Mouse (Mus musculus): ENCODE results near the gene Gm49325. TPM values are rescaled to one million over a fixed set of nuclear protein-coding genes. Genes with fewer than 3 reads are reported as not detected.

The Gm49325 gene
- total and polyA plus RNA-seq, 3 experiments, result not detected

DNA sequence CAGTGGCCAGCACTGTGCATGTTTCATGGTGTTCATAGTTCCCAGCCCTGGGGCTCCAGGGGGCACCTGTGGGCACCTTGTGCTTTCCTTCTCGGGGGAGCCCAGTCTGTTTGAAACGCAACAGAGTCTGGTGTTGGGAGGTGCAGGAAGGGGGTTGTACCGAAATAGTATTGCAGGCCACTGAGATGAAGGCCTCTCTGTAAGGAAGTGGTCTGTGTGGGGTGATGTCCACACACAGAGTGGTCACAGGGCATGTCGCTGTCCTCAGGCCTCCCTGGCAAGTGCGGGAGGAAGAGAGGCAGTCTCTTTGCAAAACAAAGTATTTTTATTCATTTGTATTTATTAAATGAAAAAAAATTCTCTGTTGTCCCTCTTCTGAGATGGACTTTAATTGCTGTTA, 39.6 kb downstream of the Gm49325 start:
- ATAC-seq (ENCODE audit: extremely low read depth, insufficient number of reproducible peaks, low FRiP score, poor library complexity, severe bottlenecking) (no peak), DNase-seq (ENCODE audit: low spot score) (no peak)
- H3K4me3 ChIP-seq (ENCODE audit: low read depth, low read length), result no peak overlapping the region
- no peaks in the 10 kb centered on the region for H3K9me3 ChIP-seq (replicated peaks)
- H3K36me3 ChIP-seq (replicated peaks), result peaks cover 76% of the 10 kb centered on the region
- H3K27me3 ChIP-seq (ENCODE audit: insufficient read depth, low read length), result peaks cover 10% of the 10 kb centered on the region; the same call in 1 of the 2 replicates
- peaks cover 2% of the 10 kb centered on the region for H3K4me1 ChIP-seq (ENCODE audit: insufficient read depth, low read depth, low read length)
- TF ChIP-seq CTCF (IDR thresholded peaks at IDR 0.05; ENCODE audit: low read depth, low read length) (no peak), GATA1 (IDR thresholded peaks at IDR 0.05; ENCODE audit: borderline replicate concordance, low read length) (no peak), POLR2AphosphoS5 (IDR thresholded peaks at IDR 0.05; ENCODE audit: insufficient replicate concordance, low read depth, low read length) (no peak), GATA2 (IDR thresholded peaks at IDR 0.05; ENCODE audit: borderline replicate concordance, low read depth, low read length) (no peak), TAL1 (conservative IDR thresholded peaks at IDR 0.05; ENCODE audit: low read depth, low read length) (no peak)

DNA sequence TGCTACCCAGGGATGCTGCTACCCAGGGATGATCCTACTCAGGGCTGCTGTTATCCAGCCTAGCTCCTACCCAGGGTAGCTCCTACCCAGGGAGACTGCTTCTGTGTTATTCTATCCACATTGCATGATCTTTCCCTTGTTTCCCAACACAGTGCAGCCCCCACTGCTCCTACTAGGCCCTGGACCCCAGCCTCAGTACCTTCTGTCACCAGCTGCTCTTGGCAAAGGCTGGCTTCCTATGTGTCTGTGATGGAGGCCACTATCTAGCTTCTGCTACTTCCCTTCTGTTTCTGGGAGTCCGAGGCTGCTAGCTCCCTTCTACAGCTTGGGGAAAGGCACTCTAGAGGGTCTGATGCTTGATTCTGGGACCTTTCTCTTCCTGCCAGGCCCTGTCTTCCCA, 41.5 kb downstream of the Gm49325 start:
- peaks cover 59% of the 10 kb centered on the region for H3K36me3 ChIP-seq (replicated peaks)
- no peaks in the 10 kb centered on the region for H3K9me3 ChIP-seq (replicated peaks)
- H3K4me3 ChIP-seq (ENCODE audit: low read depth, low read length), result no peak overlapping the region
- TF ChIP-seq GATA1 (IDR thresholded peaks at IDR 0.05; ENCODE audit: borderline replicate concordance, low read length), result no peak
- no peak for TF ChIP-seq GATA2 (IDR thresholded peaks at IDR 0.05; ENCODE audit: borderline replicate concordance, low read depth, low read length)
- TF ChIP-seq POLR2AphosphoS5 (IDR thresholded peaks at IDR 0.05; ENCODE audit: insufficient replicate concordance, low read depth, low read length), result no peak
- no peak for TF ChIP-seq CTCF (IDR thresholded peaks at IDR 0.05; ENCODE audit: low read depth, low read length)
- TF ChIP-seq TAL1 (conservative IDR thresholded peaks at IDR 0.05; ENCODE audit: low read depth, low read length), result no peak
- H3K27me3 ChIP-seq (ENCODE audit: insufficient read depth, low read length), result peaks cover 13% of the 10 kb centered on the region; the same call in 1 of the 2 replicates
- DNase-seq (ENCODE audit: low spot score), result no peak
- ATAC-seq (ENCODE audit: extremely low read depth, insufficient number of reproducible peaks, low FRiP score, poor library complexity, severe bottlenecking), result no peak
- H3K4me1 ChIP-seq (ENCODE audit: insufficient read depth, low read depth, low read length), result peaks cover 2% of the 10 kb centered on the region; the same call in 1 of the 2 replicates

DNA sequence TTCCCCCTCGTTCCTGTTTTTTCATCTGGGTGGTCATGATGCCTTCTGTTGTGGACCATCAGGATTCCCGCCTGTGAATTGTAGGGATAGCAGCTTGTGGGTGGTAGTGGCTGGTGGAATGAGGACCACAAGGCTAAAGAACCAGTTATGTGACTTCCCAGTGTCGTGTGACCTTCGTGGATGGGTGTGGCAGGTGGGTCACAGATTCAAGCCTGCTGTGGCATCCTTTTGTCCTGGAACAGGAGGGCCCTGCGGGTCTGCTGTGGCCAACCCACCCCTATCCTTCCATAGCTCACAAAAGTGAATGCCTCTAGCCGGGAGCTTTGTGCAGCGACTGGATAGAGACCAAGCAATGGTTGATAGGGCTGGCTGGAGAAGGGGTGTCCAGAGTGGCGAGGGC, 41.9 kb downstream of the Gm49325 start:
- no peak for ATAC-seq (ENCODE audit: extremely low read depth, insufficient number of reproducible peaks, low FRiP score, poor library complexity, severe bottlenecking)
- Histone ChIP-seq H3K27me3 (ENCODE audit: insufficient read depth, low read length) (peaks cover 13% of the 10 kb centered on the region; the same call in 1 of the 2 replicates), H3K4me3 (ENCODE audit: low read depth, low read length) (no peak overlapping the region), H3K9me3 (replicated peaks) (no peaks in the 10 kb centered on the region), H3K4me1 (ENCODE audit: insufficient read depth, low read depth, low read length) (peaks cover 2% of the 10 kb centered on the region; the same call in 1 of the 2 replicates), H3K36me3 (replicated peaks) (peaks cover 56% of the 10 kb centered on the region)
- no peak for DNase-seq (ENCODE audit: low spot score)
- TF ChIP-seq CTCF (IDR thresholded peaks at IDR 0.05; ENCODE audit: low read depth, low read length), result no peak
- no peak for TF ChIP-seq POLR2AphosphoS5 (IDR thresholded peaks at IDR 0.05; ENCODE audit: insufficient replicate concordance, low read depth, low read length)
- no peak for TF ChIP-seq TAL1 (conservative IDR thresholded peaks at IDR 0.05; ENCODE audit: low read depth, low read length)
- no peak for TF ChIP-seq GATA2 (IDR thresholded peaks at IDR 0.05; ENCODE audit: borderline replicate concordance, low read depth, low read length)
- no peak for TF ChIP-seq GATA1 (IDR thresholded peaks at IDR 0.05; ENCODE audit: borderline replicate concordance, low read length)

DNA sequence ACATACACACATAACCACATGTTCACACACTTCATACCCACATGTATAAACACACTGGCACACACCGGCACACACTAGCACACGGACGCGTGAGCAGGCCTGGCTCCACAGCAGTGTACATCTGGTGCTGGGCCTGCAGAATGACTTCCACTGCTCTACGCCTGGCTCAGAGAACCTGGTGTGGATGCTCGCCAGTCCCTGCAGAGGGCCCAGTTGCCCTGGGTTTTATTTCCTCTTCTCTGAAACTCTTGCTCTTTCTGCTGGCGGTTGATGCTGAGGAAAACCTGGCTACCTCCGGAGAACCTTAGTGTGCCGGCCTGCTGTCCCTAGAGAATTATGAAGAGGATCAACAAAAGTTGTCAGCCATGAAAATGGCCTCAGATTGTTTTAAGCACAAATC, 46.0 kb downstream of the Gm49325 start:
- H3K4me3 ChIP-seq (ENCODE audit: low read depth, low read length), result no peak overlapping the region
- H3K4me1 ChIP-seq (ENCODE audit: insufficient read depth, low read depth, low read length), result no peaks in the 10 kb centered on the region
- no peak for DNase-seq (ENCODE audit: low spot score)
- TF ChIP-seq POLR2AphosphoS5 (IDR thresholded peaks at IDR 0.05; ENCODE audit: insufficient replicate concordance, low read depth, low read length) (no peak), GATA2 (IDR thresholded peaks at IDR 0.05; ENCODE audit: borderline replicate concordance, low read depth, low read length) (no peak), TAL1 (conservative IDR thresholded peaks at IDR 0.05; ENCODE audit: low read depth, low read length) (no peak), CTCF (IDR thresholded peaks at IDR 0.05; ENCODE audit: low read depth, low read length) (no peak), GATA1 (IDR thresholded peaks at IDR 0.05; ENCODE audit: borderline replicate concordance, low read length) (no peak)
- ATAC-seq (ENCODE audit: extremely low read depth, insufficient number of reproducible peaks, low FRiP score, poor library complexity, severe bottlenecking), result no peak
- H3K36me3 ChIP-seq (replicated peaks), result peaks cover 15% of the 10 kb centered on the region
- H3K27me3 ChIP-seq (ENCODE audit: insufficient read depth, low read length), result peaks cover 28% of the 10 kb centered on the region
- H3K9me3 ChIP-seq (replicated peaks), result no peaks in the 10 kb centered on the region

DNA sequence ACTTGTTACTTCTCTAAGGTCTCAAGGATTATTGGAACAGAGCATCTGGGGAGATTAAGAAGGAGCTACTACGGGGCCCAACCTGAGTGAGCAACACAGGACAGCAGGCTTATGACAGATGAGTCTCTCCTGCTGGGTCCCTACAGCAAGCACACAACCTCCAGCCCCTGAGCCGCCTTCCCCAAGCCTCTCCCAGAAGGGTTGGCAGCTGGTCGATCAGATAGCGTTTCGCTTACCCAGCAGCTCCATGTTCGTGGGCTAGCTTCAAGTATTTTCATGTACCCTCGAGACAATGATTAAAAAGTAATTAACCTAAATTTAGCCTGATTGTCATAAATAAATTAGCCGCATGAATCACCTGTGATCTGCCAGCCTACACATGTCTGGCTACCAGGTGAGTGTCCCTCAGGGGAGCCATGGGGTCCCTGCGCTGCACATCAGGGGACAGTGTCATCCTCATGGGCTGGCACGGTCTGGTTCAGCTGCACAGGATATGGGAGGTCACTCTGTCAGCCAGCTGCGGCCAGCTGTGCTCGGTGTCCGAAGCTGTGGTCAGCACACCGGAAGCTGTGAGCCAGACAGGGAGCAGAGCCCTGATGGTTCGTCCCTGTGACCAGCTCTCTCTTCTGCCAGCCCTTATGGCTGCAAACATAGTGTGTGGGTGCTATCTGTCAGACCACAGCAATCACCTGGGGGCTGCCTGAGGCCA, 52.4 kb downstream of the Gm49325 start:
- Histone ChIP-seq H3K9me3 (replicated peaks) (no peaks in the 10 kb centered on the region), H3K27me3 (ENCODE audit: insufficient read depth, low read length) (peaks cover 50% of the 10 kb centered on the region), H3K36me3 (replicated peaks) (no peaks in the 10 kb centered on the region), H3K4me1 (ENCODE audit: insufficient read depth, low read depth, low read length) (peaks cover 6% of the 10 kb centered on the region), H3K4me3 (ENCODE audit: low read depth, low read length) (no peak overlapping the region; the same call in 1 of the 2 replicates)
- TF ChIP-seq GATA2 (IDR thresholded peaks at IDR 0.05; ENCODE audit: borderline replicate concordance, low read depth, low read length) (no peak), POLR2AphosphoS5 (IDR thresholded peaks at IDR 0.05; ENCODE audit: insufficient replicate concordance, low read depth, low read length) (no peak), GATA1 (IDR thresholded peaks at IDR 0.05; ENCODE audit: borderline replicate concordance, low read length) (no peak), TAL1 (conservative IDR thresholded peaks at IDR 0.05; ENCODE audit: low read depth, low read length) (no peak), CTCF (IDR thresholded peaks at IDR 0.05; ENCODE audit: low read depth, low read length) (no peak)
- ATAC-seq (ENCODE audit: extremely low read depth, insufficient number of reproducible peaks, low FRiP score, poor library complexity, severe bottlenecking) (no peak), DNase-seq (ENCODE audit: low spot score) (no peak)

DNA sequence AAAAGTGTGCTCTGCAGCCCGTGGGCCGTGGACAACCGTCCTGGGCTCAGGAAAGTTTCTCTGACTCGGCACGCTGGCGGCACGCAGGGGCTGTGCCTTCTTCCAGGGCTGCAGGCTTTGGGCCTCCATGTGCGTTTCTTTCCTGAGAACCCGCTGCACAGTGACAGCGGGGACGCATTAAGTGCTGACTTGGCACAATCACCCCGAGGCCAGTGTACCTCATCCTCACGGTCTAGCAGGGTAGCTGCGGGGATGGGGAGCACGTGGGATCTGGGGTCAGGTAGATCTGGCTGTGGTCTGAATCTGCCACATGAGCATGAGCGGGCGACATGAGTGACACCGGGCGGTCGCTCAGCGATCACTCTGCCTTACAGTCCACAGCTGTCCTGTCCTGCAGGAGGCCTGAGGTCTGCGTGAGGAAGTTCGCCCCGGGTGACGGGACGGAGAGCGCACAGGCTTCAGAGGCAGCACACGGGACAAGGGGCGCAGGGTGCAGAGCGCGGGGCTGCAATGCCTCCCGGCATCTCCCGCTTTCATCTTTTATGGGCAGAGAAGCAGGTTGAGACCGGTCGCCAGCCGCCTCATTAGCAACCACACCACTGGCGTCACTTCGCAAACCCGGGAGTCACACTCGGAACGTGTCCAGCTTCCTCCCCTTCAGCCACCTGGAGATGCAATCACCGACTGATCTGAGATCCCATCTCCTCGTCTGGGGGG, 58.1 kb downstream of the Gm49325 start:
- Histone ChIP-seq H3K27me3 (ENCODE audit: insufficient read depth, low read length) (peaks cover 42% of the 10 kb centered on the region), H3K4me1 (ENCODE audit: insufficient read depth, low read depth, low read length) (peaks cover 7% of the 10 kb centered on the region), H3K36me3 (replicated peaks) (no peaks in the 10 kb centered on the region), H3K4me3 (ENCODE audit: low read depth, low read length) (no peak overlapping the region), H3K9me3 (replicated peaks) (no peaks in the 10 kb centered on the region)
- DNase-seq (ENCODE audit: low spot score) (no peak), ATAC-seq (ENCODE audit: extremely low read depth, insufficient number of reproducible peaks, low FRiP score, poor library complexity, severe bottlenecking) (no peak)
- TF ChIP-seq CTCF (IDR thresholded peaks at IDR 0.05; ENCODE audit: low read depth, low read length) (no peak), GATA1 (IDR thresholded peaks at IDR 0.05; ENCODE audit: borderline replicate concordance, low read length) (no peak), POLR2AphosphoS5 (IDR thresholded peaks at IDR 0.05; ENCODE audit: insufficient replicate concordance, low read depth, low read length) (no peak), GATA2 (IDR thresholded peaks at IDR 0.05; ENCODE audit: borderline replicate concordance, low read depth, low read length) (no peak), TAL1 (conservative IDR thresholded peaks at IDR 0.05; ENCODE audit: low read depth, low read length) (no peak)

Data from G1E (cell line).